Mouse (Mus musculus) megakaryocyte, embryonic 14.5 days (primary cell): ENCODE results near the gene Rps6ka5.

Experiments
- FLI1 ChIP-seq: IDR thresholded peaks from 2 replicates; pipeline ENCODE4 v1.6.1; 2012; ENCODE audit warnings: low read length, inconsistent platforms, mixed read lengths
- GATA1 ChIP-seq: IDR thresholded peaks from 3 replicates; pipeline ENCODE4 v1.6.1; 2012; ENCODE audit warnings: mixed read lengths, low read length, inconsistent platforms, borderline replicate concordance

GRCm38 (mm10) chr12:100509615-100510282 lies 217.0 kb downstream of the Rps6ka5 start:
- TF ChIP-seq GATA1: no peak
- TF ChIP-seq FLI1: no peak
